Mouse (Mus musculus): ENCODE data around the gene Yes1. TPM values are rescaled to one million over a fixed set of nuclear protein-coding genes. Genes with fewer than 3 reads are reported as not detected.
"Not testable (repeated sequence)": the region's sequence is repeated elsewhere in the genome, so short reads cannot be mapped to it uniquely, and the experiment has no call there.

Gene Yes1
- 58.5 and 61.2 TPM in 2 replicates for total RNA-seq (2021)
- long read RNA-seq, full-length matches to known transcripts: 33 of 47 reads
- long read RNA-seq, partial matches to known transcripts: 6 of 47 reads
- long read RNA-seq, other reads (novel, unspliced or antisense): 8 of 47 reads

DNA sequence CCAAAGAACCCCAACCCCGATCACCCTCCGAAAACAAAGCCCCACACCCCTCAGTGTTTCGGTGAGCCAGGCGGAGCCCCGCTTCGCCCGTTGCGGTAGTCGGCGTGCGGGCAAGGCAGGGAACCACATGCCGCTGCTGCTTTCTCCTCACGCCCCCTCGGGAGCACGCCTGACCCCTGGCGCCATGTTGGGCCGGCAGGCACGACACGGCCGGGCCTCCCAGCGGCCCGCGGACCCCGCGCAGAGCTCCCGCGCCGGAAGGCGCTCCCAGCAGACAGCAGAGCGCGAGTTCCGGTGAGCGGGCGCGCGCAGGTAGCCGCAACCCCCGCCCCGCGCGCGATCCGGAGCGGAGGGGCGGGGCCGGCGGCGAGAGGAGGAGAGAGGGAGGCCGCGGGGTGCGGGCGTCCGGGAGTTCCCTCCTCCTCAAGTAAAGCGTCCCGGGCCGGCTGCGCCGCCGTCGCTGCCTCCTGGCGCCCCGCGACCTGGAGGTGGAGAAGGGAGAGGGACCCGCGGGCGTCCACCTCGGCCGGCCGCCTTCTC lies at the start of gene Yes1:
Yes1 (plus strand) TSS at position 371 of the 540 bp plus-strand sequence.
- peak; percentile 91 for DNase-seq

DNA sequence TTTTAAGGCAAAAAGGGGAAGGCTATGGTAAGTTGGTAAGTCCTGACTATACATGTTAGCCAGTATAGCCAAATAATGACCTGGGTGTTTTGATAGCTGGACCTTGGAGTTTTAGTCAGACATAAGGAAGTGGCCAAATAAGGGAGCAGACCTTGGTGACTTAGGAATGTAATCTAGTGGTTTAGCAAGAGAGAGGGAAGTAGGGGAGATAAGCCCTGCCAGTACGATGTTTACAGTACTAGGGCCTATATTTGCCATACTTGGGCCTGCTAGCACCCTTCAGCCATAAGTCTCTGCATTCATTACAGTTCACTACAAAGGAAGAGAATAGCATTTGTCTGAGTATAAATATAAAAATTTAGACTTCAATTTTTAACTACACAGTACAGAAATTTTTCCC lies 46.3 kb upstream of the Yes1 start:
- DNase-seq: no peak

DNA sequence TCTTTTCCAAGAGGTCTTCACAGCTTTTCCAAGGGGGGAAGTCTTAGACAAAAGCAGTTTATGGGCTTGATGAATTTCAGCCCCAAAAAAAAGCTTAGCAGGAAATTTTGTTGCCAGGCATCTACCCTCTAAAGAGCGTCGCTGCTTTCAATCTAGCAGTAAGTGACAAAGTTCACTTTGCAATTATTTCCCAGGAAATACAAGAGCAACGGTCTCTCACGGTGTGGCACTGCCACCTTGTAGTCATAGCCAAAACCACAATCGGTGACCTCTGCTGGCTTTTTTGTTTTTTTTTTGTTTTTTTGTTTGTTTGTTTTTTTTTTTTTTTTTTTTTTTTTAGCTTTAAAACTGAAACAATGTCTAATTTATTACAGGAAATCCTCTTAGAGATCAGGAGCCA lies 39.2 kb upstream of the Yes1 start:
- no peak for DNase-seq

DNA sequence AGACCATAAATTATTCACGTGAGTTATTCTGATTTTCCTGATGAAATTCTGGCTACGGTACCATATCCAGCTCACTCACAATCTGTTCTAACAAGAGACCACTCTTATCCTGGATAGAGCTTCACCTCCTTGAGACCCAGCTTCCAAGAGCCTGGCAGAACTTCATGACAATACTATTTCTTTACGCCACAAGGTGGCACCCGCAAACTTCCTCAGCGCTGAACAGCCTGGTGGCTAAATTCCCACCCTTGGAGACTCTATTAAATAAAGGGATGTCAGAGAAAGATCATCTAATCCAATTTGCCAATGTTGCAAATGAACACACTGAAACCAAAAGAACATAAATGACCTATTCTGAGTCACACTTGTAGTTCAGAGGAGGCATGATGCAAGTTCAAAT lies 22.8 kb upstream of the Yes1 start:
- DNase-seq: peak; percentile 53

DNA sequence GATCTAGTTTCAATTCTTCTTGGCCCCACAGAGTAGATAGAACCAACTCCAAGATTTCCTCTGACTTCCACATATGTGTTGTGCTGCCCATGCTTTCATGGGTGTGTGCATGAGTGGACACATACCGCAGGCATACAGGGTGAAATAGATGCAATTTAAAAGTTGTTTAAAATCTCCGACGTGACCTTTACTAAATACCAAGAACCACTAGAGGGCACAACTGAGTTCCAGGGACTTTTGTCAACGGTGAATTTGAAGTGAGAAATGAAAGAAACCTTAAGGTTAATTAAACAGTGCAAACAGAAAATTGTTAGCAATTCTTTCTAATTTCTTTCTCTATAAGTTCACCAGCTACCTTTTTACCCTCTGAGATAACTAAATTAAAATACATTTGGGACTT lies 17.2 kb upstream of the Yes1 start:
- no peak for DNase-seq

DNA sequence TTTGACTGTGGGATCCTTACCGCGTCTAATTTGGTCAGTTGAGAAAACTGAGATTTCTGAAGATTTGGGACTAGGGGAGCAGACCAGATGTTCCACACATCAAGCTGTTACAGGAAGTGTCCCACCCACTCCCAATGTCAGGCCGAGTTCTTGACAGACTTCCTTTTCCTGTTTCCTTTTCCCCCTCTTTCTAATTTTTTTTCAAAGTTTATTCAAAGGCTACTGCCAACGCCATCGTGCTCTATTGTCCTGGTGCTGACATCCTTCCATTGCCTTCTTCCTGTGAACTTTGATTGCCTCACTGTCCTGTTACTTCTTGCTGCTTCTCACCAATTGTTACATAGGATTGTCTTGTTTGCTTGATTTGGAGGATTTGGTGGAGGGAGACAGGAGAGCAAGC lies 16.6 kb upstream of the Yes1 start:
- DNase-seq: no peak

DNA sequence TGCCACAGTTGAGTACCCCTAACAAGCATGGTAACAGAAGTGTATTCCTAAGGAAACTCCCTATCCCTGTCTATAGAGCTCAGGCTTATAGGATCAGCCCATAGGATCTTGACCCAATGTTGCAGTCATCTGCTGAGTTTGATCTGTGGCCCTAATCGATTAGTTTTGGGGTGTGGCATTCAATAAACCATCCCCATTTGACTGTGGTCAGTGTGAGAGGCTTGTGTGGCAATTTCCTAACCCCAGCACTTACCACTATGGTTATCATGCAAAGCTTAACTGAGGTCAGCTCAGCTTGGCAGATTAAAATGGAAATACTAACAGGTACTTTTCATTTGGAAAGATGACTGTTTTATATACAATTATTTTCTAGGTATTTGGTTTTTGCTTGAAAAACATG lies 5.1 kb upstream of the Yes1 start:
- DNase-seq: no peak

DNA sequence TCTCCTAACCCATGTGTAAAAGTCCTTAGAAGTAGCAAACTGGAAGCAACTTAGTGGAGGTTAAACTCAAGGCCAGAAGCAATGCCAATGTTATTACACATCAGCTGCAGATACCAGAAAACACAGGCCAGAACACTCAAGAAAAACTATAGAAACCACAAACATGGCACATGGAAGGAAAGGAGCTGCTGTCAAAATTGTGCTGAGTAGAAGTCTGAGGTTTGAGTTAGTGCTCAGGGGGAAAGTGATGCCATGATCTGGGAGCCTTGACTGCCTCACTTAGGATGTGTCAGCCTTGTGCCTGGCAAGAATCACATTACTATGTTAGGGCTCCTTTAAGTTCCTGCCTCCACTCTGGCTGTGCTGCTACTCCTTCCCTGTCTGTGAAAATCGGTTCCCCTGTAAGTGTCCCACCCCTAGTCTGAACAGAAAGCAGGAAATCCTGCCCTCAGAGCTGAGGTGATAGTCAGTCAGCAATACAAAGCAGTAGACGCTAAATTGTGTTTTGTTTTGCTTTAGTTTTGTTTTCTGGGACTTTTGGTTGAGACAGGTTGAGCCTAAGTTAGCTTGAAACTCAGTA lies 3.1 kb upstream of the Yes1 start:
- no peak for DNase-seq

DNA sequence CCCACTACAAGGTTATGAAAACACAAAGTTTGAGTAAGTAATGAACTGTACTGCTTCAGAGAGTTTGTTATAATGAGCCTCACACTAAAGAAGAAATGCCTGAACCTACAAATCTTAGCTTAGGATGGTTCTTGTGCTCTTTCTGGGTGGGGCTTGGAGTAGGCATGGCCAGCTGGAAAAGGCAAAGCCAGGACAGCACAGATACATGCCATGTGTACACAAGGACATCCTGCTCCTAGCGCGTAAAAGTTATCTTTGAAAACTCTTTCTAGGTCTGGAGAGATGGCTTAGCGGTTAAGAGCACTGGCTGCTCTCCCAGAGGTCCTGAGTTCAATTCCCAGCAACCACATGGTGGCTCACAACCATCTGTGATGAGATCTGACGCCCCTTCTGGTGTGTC lies 2.5 kb upstream of the Yes1 start:
- DNase-seq: no peak

DNA sequence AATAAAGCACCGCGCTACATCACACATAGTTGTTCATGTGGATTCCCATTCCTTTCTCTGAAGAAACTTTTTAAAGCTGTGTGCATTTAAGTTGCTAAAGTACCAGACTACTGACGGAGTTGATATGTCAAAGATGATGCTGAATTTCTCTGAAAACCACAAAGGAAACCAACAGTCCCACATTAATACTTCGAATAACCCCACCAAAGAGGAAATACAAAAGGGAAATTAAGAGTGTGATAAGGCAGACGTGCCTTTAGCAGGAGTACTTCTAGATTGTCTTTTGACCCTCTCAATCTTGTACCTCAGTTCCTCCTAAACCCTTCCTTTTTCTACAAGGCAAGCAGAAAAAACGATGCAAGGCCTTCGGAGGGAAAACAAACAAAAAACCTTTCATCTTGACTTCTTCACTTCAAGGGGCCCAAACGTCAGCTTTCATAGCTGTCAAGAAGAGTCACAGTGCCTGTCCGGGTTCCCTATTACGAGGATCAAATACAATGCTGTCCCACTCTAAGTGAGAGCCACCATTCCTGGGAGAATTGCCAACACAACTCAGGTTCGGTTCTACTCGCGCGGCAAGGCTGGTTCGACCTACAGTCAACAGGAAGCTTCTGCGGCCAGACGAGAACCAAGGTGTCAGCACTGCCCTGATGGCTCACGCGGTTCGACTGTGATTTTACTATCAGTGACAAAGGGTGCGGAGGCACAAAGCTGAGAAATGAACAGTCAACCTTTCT lies 739 bp upstream of the Yes1 start:
- DNase-seq: peak; percentile 53

DNA sequence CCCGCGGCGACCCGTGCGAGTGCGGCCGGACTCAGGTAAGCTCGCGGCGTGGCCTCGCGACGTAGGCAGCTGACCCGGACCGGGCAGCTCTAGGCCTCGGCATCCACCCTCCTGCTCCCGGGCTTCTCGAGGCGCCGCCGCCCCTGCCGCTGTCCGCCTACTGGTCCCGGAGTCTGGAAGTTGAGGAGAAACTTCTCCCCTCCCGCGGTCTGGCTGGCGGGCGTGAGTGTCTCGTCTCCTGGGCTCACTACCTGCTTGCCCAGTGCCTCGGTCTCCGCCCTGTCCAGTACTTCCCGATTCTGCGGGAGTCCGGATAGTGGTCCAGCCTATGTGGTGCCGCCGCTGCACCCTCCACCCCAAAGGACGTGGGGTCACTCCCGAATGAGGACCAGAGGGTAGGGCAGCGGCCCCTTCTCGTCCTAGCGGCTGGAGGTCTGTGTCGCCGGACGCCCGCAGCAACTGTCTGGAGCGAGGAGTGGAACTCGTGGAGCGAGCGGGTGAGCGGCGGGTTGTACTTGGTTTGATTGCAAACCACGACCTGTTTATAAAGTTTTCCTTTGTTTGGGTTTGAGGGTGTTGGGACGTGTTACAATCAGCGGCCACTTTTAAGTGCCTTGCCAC lies 480 bp downstream of the Yes1 start:
- peak; percentile 54 for DNase-seq

DNA sequence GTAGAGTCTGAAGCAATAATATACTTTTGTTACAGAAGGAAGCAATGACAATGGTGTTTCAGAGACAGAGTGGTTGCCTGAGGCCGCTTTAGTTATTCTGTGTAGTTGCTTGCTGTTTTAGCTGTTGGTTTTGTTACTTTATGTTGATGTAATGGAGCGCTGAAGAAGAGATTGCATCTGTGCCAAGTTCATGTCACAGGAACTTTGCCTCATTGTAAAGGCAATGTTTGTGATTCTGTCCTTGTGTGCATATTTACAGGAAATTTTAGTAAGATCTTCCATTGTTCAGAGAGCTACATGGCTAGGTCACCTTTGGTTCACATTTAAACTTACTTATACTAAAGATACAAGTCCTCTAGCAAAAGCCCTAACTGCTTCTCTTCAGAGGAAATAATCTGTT lies 3.3 kb downstream of the Yes1 start:
- DNase-seq: no peak

DNA sequence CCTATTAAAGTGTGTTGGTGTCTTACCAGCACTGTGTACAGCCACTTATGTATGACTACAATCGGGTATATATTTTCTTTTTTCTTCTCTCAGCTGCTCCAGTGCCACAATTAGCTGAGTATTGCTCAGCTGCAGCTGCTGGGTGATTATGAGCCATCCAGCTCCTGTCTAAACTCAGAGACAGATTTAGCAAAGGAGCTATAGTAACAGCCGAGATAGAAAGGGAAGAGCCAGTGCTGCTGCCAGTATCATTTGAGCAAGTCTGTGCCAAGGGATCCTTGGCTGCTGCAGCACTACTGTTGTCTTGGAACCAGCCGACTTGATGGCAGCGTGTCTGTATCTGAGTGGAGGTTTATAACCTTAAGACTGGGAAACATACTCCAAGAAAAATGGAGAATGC lies 3.7 kb downstream of the Yes1 start:
- no peak for DNase-seq

DNA sequence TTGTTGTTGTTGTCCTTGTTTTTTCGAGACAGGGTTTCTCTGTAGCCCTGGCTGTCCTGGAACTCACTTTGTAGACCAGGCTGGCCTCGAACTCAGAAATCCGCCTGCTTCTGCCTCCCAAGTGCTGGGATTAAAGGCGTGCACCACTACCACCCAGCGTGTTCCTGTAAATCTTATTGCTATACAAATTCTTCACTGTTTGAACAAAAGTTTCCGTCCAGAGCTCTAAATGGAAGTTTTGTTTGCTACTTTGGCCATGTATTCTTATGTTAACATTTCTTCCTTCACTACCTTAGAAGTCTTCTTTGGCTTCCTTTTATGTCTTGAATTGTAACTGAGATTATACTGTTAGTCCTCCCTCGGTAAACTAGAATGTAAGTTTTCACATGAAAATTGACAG lies 5.5 kb downstream of the Yes1 start:
- not testable (repeated sequence) for DNase-seq

DNA sequence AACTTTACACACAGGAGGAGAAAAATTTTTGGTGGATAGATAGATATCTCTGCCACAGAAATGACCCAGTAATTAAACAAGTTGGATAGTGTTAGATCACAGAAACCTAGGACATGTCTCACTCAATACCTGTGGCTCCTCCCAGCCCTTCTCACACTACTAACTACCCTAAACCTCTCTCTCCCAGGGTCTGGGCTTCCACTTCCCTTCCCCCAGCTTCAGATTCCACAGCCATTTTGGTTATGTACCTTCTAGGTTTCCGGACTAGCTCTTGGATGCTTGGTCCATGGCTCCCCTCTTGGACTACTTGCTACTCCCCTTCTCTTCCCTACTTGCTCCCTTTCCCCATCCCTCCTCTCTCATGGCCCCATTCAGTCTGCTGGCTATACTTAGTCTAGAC lies 6.9 kb downstream of the Yes1 start:
- no peak for DNase-seq

DNA sequence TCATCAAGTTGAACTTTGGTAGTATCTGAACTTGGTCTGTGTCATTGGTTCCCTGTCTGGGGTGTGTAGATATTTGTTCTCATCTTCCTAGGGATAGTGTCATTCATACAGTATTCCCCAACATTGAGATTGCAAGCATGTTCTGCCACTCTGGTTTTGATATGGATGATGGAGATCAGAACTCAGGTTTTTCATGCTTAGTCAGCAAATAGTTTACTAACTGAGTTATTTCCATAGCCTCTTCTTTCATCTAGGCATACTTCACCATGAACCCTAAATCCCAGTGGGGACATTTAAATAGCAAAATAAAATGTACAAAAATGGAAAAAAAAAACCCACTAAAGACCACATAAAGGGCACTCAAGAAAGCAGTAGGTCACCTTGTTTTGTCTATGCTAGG lies 12.7 kb downstream of the Yes1 start:
- no peak for DNase-seq

DNA sequence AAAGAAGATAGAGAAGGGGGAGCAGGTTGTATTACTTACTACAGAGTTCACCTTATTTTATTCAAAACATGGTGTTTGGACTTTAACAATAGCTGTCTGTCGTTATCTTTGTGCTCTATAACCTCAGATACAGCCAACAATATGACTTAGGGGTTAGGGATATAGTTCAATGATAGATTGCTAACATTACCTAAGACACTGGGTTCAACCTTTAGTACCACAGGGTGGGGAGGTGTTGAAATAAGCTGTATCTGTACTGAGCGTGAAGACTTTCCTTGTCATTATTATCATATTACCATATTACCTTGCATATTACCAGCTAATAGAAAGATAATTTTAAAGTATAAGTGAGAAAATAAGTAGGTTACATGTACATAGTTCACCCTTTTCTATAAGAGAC lies 13.8 kb downstream of the Yes1 start:
- no peak for DNase-seq

DNA sequence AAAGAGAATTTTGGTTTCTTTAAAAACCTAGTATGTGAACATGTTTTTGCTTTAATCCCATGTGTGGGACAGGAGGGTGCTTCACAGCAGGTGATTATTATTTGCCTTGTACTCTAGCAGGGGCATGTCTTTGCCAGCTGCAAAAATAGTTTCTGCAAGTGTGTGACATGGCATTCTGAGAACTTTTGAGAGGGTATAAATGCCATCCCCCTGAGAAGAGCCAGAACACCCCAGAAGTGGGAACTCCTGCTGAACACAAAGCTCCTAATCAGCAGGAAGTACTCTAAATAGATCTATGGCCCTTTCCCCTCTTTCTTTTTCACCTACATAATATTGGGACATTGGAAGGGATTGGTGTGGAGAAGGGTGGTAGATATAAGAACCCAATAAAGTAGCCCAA lies 22.2 kb downstream of the Yes1 start:
- DNase-seq: no peak

DNA sequence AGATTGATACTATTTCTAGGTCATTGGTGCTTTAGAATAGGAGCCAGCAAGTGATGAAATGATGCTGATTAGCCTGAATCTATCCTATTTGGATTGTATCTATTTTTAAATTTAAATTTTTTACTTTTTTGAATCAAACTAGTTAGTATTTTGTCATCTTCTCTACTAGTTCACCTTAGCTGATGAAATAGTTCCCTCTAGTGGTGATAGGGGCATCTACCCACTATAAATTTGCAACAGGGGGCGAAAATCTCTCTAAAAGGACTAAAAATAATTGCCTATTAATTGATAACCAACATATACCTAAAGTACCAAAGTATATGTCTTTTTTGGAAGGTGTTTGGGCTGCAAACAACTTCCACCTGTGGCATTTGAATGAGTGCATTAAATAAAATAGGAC lies 46.4 kb downstream of the Yes1 start:
- no peak for DNase-seq

DNA sequence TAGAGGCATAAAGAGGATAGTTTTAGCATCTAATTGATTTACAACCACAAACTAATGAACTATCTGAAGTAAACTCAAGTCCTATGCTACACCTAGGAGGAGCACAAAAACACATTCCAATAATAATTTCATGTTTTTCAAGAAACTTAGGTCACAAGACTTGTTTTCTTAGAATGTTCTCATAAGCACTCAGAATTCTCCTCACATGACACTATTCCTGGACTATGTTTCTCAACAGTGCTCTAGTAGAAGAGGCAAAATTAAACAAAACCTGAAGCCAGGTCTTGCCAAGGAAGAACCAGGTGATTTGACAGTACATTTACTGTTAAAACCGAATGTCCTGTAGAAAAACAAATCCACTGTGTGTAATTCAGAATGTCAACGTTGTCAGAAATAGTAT lies 71.5 kb downstream of the Yes1 start:
- DNase-seq: no peak

DNA sequence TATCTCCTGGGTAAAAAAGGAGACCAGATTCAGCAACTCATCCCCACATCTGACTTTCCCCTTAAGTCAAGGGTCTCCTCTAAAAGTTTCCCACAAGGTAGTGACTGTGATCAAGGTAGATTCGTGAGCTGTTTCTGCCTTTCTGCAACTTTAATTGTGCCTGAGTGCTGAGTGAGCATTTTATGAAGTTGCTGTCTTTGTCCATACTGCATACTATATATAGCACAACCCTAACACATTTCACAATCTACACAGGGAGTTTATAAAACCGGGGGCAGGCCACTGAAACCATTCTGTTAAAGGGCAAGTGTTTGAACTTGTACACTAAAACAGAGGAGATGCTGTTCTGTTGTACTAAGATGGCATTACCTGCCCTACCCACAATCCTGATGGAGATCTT lies 82.4 kb downstream of the Yes1 start:
- no peak for DNase-seq

DNA sequence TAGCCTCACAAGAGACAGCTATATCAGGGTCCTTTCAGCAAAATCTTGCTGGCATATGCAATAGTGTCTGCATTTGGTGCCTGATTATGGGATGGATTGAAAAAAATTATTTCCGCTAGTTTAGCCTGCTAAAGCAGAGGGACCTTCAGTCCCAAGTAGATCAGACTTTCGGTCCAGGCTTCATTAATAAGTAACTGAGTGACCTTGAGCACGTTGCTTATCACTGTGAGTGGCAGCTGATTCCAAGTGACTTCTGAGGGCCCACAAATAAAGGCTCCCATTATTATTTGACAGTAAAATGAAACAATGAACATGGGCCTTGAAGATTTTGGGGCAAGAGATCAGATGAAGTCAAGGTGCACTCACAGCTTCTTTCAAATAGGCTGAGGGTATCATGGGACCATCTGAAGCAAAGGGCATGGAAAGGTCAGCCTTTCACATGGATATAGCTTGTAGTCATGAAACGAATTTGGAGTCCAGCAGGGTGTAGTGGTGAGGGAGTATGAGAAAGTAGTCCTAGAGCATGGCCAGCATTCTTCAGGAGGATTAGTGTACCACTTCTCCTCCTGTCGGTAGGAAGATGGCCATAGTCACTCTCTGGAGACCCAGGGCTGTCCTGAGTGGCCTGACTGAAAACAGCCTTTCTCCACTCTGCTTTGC lies 86.4 kb downstream of the Yes1 start:
- DNase-seq: no peak

DNA sequence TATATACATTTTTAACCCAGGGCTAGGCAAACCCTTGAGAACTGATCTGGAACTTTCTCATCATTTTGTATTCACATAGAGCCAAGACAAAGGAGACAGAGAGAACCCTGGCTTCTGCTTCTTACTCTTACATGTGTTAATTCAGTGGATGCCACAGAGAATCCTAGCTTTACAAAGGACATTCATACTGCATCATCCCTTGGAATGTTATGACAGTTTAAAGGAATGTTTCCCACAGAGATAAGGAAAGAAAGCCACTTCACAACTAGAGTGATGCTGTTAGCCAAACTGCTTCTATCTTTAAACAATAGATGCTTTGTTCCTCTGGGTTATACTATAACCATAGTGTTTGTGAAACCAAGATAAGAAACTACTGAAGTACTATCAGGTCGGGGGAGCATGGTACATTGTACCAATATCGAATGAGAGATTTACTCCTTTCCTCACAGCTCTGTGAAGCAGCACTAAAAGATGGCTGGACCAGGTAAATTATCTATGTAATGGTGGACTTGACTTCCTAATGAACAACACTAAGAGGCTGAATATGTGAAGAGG lies 95.3 kb downstream of the Yes1 start:
- DNase-seq: no peak
